28 mouse cellular contexts compared by ENCODE assay signal in the genomic region with DNA sequence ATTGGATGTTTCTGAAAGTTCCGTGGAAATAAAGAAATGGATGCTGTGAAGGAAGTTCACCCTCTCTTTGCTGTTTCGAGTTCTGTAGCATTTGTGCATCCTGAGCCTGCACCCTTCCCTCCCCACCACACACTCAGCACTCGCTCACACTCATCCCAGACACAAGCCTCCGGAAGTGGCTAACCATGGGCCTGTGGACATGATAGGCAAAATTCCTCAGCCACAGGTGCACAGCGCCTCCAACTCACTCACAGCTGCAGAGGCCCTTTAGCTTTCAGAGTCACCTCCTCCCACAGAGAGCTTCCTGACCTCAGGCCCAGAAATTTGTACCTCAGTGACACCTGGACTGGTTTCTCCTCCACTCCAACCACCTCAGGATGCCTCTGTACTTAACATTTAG. TPM values are rescaled to one million over a fixed set of nuclear protein-coding genes. Genes with fewer than 3 reads are reported as not detected.
DNase-seq lines count a peak whose midpoint lies in the region; ATAC-seq and TF ChIP-seq lines count a peak whose summit lies in the region.
"Had no signal": no experiment of that assay in that cellular context is flagged by ENCODE, and none has a peak within 500 bp of the region (broad histone marks: within the 10 kb centered on the region; RNA-seq: fewer than 3 reads in every experiment).

No protein-coding gene starts in this region.

- TF ChIP-seq POLR2A in myocyte (IDR thresholded peaks at IDR 0.05; ENCODE audit: insufficient read length, low read depth), result no peak

- no peak for DNase-seq in heart, adult 8-10 months (ENCODE audit: low spot score)
- DNase-seq in thymus, postnatal 14 days, result peak; percentile 83
- no peak for DNase-seq in midbrain, embryonic 10.5 days (ENCODE audit: low spot score)
- DNase-seq in adrenal gland, adult 2 months, result no peak
- DNase-seq: cerebellum, adult 2 months; cerebellum, postnatal 14 days; forebrain, postnatal 0 days; gastrocnemius, postnatal 14 days; heart, postnatal 10 days; kidney, adult 9 months; kidney, postnatal 10 days; layer of hippocampus, adult 9-11 months; liver; lung, embryonic 14.5 days; lung, postnatal 14 days; right cerebral cortex, adult 18-20 months; spleen, adult 18-20 months had no signal

- H3K4me3 ChIP-seq in heart, embryonic 15.5 days, result no peak overlapping the region
- H3K4me3 ChIP-seq in myocyte, result no peak overlapping the region
- H3K4me3 ChIP-seq in hindbrain, embryonic 16.5 days (ENCODE audit: low read length), result no peak overlapping the region
- no peak overlapping the region for H3K4me3 ChIP-seq in midbrain, embryonic 10.5 days
- H3K4me3 ChIP-seq: forebrain, embryonic 12.5 days; hindbrain, embryonic 15.5 days; intestine, embryonic 15.5 days; midbrain, embryonic 15.5 days had no signal

- no peak overlapping the region for H3ac ChIP-seq in myocyte (ENCODE audit: control insufficient read depth, insufficient read length)

- no peaks in the 10 kb centered on the region for H3K9me3 ChIP-seq in heart, embryonic 15.5 days (replicated peaks)
- no peaks in the 10 kb centered on the region for H3K9me3 ChIP-seq in hindbrain, embryonic 16.5 days (ENCODE audit: control insufficient read depth, low read length)
- H3K9me3 ChIP-seq in midbrain, embryonic 10.5 days (replicated peaks), result no peaks in the 10 kb centered on the region
- H3K9me3 ChIP-seq: forebrain, embryonic 12.5 days; hindbrain, embryonic 15.5 days; intestine, embryonic 15.5 days; midbrain, embryonic 15.5 days had no signal

- no peaks in the 10 kb centered on the region for H3K36me3 ChIP-seq in heart, embryonic 15.5 days
- no peaks in the 10 kb centered on the region for H3K36me3 ChIP-seq in myocyte (ENCODE audit: control insufficient read depth, insufficient read depth)
- no peaks in the 10 kb centered on the region for H3K36me3 ChIP-seq in hindbrain, embryonic 16.5 days (ENCODE audit: control insufficient read depth, insufficient read depth, low read length)
- H3K36me3 ChIP-seq in midbrain, embryonic 10.5 days, result no peaks in the 10 kb centered on the region
- H3K36me3 ChIP-seq: forebrain, embryonic 12.5 days; hindbrain, embryonic 15.5 days; intestine, embryonic 15.5 days; midbrain, embryonic 15.5 days had no signal

- peaks cover 8% of the 10 kb centered on the region; the same call in 1 of the 2 replicates for H3K4me1 ChIP-seq in heart, embryonic 15.5 days (replicated peaks)
- H3K4me1 ChIP-seq in hindbrain, embryonic 16.5 days (ENCODE audit: control insufficient read depth, insufficient read depth, low read depth, low read length), result peaks cover 3% of the 10 kb centered on the region; the same call in 1 of the 2 replicates
- H3K4me1 ChIP-seq in midbrain, embryonic 10.5 days, result peaks cover 20% of the 10 kb centered on the region
- H3K4me1 ChIP-seq: forebrain, embryonic 12.5 days; hindbrain, embryonic 15.5 days; intestine, embryonic 15.5 days; midbrain, embryonic 15.5 days had no signal

- H3K79me2 ChIP-seq in myocyte (ENCODE audit: control insufficient read depth, insufficient read depth), result no peaks in the 10 kb centered on the region

- H3K4me2 ChIP-seq in heart, embryonic 15.5 days, result no peak overlapping the region
- H3K4me2 ChIP-seq in myocyte (ENCODE audit: low read depth), result peak overlapping the region; percentile 7
- H3K4me2 ChIP-seq in hindbrain, embryonic 16.5 days (ENCODE audit: low read length), result no peak overlapping the region
- H3K4me2 ChIP-seq: forebrain, embryonic 12.5 days; heart, embryonic 11.5 days; hindbrain, embryonic 15.5 days; intestine, embryonic 15.5 days; lung, embryonic 14.5 days; midbrain, embryonic 15.5 days had no signal

- 0 out of 2 replicates have a peak, but pooled peaks cover 4% of the 10 kb centered on the region for H3K27me3 ChIP-seq in heart, embryonic 15.5 days
- H3K27me3 ChIP-seq in myocyte (ENCODE audit: control insufficient read depth, insufficient read depth, insufficient read length), result no peaks in the 10 kb centered on the region
- H3K27me3 ChIP-seq in hindbrain, embryonic 16.5 days (replicated peaks; ENCODE audit: control insufficient read depth, insufficient read depth, low read length), result no peaks in the 10 kb centered on the region
- H3K27me3 ChIP-seq in midbrain, embryonic 10.5 days (ENCODE audit: low read depth, poor library complexity, severe bottlenecking), result no peaks in the 10 kb centered on the region
- H3K27me3 ChIP-seq: forebrain, embryonic 12.5 days; intestine, embryonic 15.5 days; midbrain, embryonic 15.5 days had no signal

- 0 out of 2 replicates have a peak, but pooled peaks have one; percentile 10 for ATAC-seq in heart, embryonic 15.5 days (replicated peaks; ENCODE audit: insufficient number of reproducible peaks, insufficient read depth, low FRiP score, low read depth)
- ATAC-seq in hindbrain, embryonic 16.5 days, result no peak
- ATAC-seq: forebrain, postnatal 0 days; intestine, embryonic 15.5 days; midbrain, embryonic 15.5 days had no signal

- WGBS in heart, embryonic 15.5 days, result 73% methylated on average over 5 of the region's 5 CpGs
- 80% methylated on average over 5 of the region's 5 CpGs for WGBS in hindbrain, embryonic 16.5 days
- WGBS in midbrain, embryonic 10.5 days, result 79% methylated on average over 5 of the region's 5 CpGs

- H3K27ac ChIP-seq in heart, embryonic 15.5 days, result no peak overlapping the region
- H3K27ac ChIP-seq in hindbrain, embryonic 16.5 days (ENCODE audit: low read depth, low read length), result no peak overlapping the region
- H3K27ac ChIP-seq in midbrain, embryonic 10.5 days (replicated peaks), result no peak overlapping the region
- H3K27ac ChIP-seq: forebrain, embryonic 12.5 days; hindbrain, embryonic 15.5 days; intestine, embryonic 15.5 days; liver, embryonic 14.5 days; midbrain, embryonic 15.5 days; stomach, postnatal 0 days had no signal

- H3K9ac ChIP-seq in heart, embryonic 15.5 days, result no peak overlapping the region
- H3K9ac ChIP-seq in hindbrain, embryonic 16.5 days (ENCODE audit: low read depth, low read length), result no peak overlapping the region
- H3K9ac ChIP-seq: forebrain, embryonic 12.5 days; forebrain, postnatal 0 days; hindbrain, embryonic 15.5 days; intestine, embryonic 15.5 days; liver, embryonic 14.5 days; lung, embryonic 14.5 days; midbrain, embryonic 15.5 days had no signal

TF ChIP-seq in myocyte, 11 proteins besides CTCF, POLR2A, EP300 and RAD21:
- TF ChIP-seq REST (IDR thresholded peaks at IDR 0.05; ENCODE audit: insufficient read depth, insufficient read length) (no peak), MAX (IDR thresholded peaks at IDR 0.05; ENCODE audit: low read depth) (no peak), MYOD1 (IDR thresholded peaks at IDR 0.05; ENCODE audit: control insufficient read depth in 1 of 3, insufficient read length in 2 of 3, low read depth in 2 of 3) (peak in 2 of 3 experiments; percentile 84 to 92), TCF3 (IDR thresholded peaks at IDR 0.05; ENCODE audit: insufficient read length, low read depth) (peak; percentile 67), CEBPB (IDR thresholded peaks at IDR 0.05; ENCODE audit: insufficient read depth, poor library complexity, severe bottlenecking) (no peak), TCF12 (IDR thresholded peaks at IDR 0.05; ENCODE audit: insufficient read depth, poor library complexity, severe bottlenecking) (peak; percentile 64), MYOG (IDR thresholded peaks at IDR 0.05; ENCODE audit: control insufficient read depth in 1 of 3, insufficient read depth in 1 of 3, insufficient read length in 2 of 3, low read depth in 2 of 3) (peak in 2 of 3 experiments; percentile 63 to 94)

RNA-seq across cellular contexts. Expression of a gene that starts 8.4 kb away (rescaled TPM):
- polyA plus RNA-seq in heart, embryonic 15.5 days (2015; fragmentation: Nextera tagmentation; extraction: Ambion mirVana), result 0.88 and 2.2 TPM in 2 replicates
- 1 to 10 TPM; 2.7 to 4.5 (median 3.4) TPM for total RNA-seq in heart, adult 8-10 months (2022)
- polyA plus RNA-seq in myocyte (2012; fragmentation: generic; extraction: Trizol), result 2.7 TPM
- 2.1 and 2.8 TPM in 2 replicates for polyA plus RNA-seq in hindbrain, embryonic 16.5 days (2015; fragmentation: Nextera tagmentation; extraction: Ambion mirVana)
- polyA plus RNA-seq in midbrain, embryonic 10.5 days (2016; fragmentation: Nextera tagmentation; extraction: Ambion mirVana), result 0.06 and 0.16 TPM in 2 replicates
- 10 to 100 TPM; 17.5 to 22.2 TPM for total RNA-seq in adrenal gland, adult 2 months (2021)
- polyA plus RNA-seq in adrenal gland, adult 2 months (2012; rRNA removed), result 11.0 and 13.7 TPM in 2 replicates
- polyA plus RNA-seq: heart, embryonic 11.5 days; neural tube, embryonic 11.5 days had no signal

RNA-seq across cellular contexts. Expression of a gene that starts 18.2 kb away (rescaled TPM):
- polyA plus RNA-seq in heart, embryonic 15.5 days (2015; fragmentation: Nextera tagmentation; extraction: Ambion mirVana), result 3.8 and 6.9 TPM in 2 replicates
- under 1 TPM; 0.22 to 0.87 (median 0.45) TPM for total RNA-seq in heart, adult 8-10 months (2022)
- 2.1 TPM for polyA plus RNA-seq in myocyte (2012; fragmentation: generic; extraction: Trizol)
- polyA plus RNA-seq in hindbrain, embryonic 16.5 days (2015; fragmentation: Nextera tagmentation; extraction: Ambion mirVana), result 7.3 and 7.6 TPM in 2 replicates
- 8.9 and 16.8 TPM in 2 replicates for polyA plus RNA-seq in midbrain, embryonic 10.5 days (2016; fragmentation: Nextera tagmentation; extraction: Ambion mirVana)
- 1 to 10 TPM in 1 of 2 experiments, under 1 TPM in 1; 0.29 to 1.2 TPM for total RNA-seq in adrenal gland, adult 2 months (2021)
- polyA plus RNA-seq in adrenal gland, adult 2 months (2012; rRNA removed), result 0.43 and 0.87 TPM in 2 replicates

RNA-seq across cellular contexts. Expression of a gene that starts 45.0 kb away (rescaled TPM):
- 5.8 and 8.5 TPM in 2 replicates for polyA plus RNA-seq in heart, embryonic 15.5 days (2015; fragmentation: Nextera tagmentation; extraction: Ambion mirVana)
- total RNA-seq in heart, adult 8-10 months (2022), result 1 to 10 TPM; 6.2 to 8.5 (median 6.5) TPM
- polyA plus RNA-seq in myocyte (2012; fragmentation: generic; extraction: Trizol), result 163 TPM
- 59.6 and 69.0 TPM in 2 replicates for polyA plus RNA-seq in hindbrain, embryonic 16.5 days (2015; fragmentation: Nextera tagmentation; extraction: Ambion mirVana)
- 7.8 and 12.5 TPM in 2 replicates for polyA plus RNA-seq in midbrain, embryonic 10.5 days (2016; fragmentation: Nextera tagmentation; extraction: Ambion mirVana)
- 1 to 10 TPM; 6.9 to 9.6 TPM for total RNA-seq in adrenal gland, adult 2 months (2021)
- 14.4 and 14.5 TPM in 2 replicates for polyA plus RNA-seq in adrenal gland, adult 2 months (2012; rRNA removed)

RNA-seq across cellular contexts. Expression of a gene that starts 48.7 kb away (rescaled TPM):
- 601 and 668 TPM in 2 replicates for polyA plus RNA-seq in heart, embryonic 15.5 days (2015; fragmentation: Nextera tagmentation; extraction: Ambion mirVana)
- 100 to 1,000 TPM; 503 to 616 (median 589) TPM for total RNA-seq in heart, adult 8-10 months (2022)
- polyA plus RNA-seq in myocyte (2012; fragmentation: generic; extraction: Trizol), result 2,972 TPM
- polyA plus RNA-seq in hindbrain, embryonic 16.5 days (2015; fragmentation: Nextera tagmentation; extraction: Ambion mirVana), result 578 and 612 TPM in 2 replicates
- 976 and 1,159 TPM in 2 replicates for polyA plus RNA-seq in midbrain, embryonic 10.5 days (2016; fragmentation: Nextera tagmentation; extraction: Ambion mirVana)
- 1,000 to 10,000 TPM; 1,223 to 1,284 TPM for total RNA-seq in adrenal gland, adult 2 months (2021)
- polyA plus RNA-seq in adrenal gland, adult 2 months (2012; rRNA removed), result 128 and 129 TPM in 2 replicates
